Mouse (Mus musculus) embryonic facial prominence, embryonic 10.5 days (tissue): ENCODE measurements around the gene Pdcd10. TPM values are rescaled to one million over a fixed set of nuclear protein-coding genes. Genes with fewer than 3 reads are reported as not detected.

Experiments used
- DNase-seq: peaks from one replicate; pipeline ENCODE4 v3.0.0-alpha.2; 2017; ENCODE audit warnings: low spot score
- H3K27ac ChIP-seq: fragments of 300-500 bp; sonication (generic); replicated peaks from 2 replicates; pipeline ENCODE4 v1.5.1; 2016; ENCODE audit warnings: mild to moderate bottlenecking
- H3K27me3 ChIP-seq: fragments of 300-500 bp; sonication (generic); replicated peaks from 2 replicates; pipeline ENCODE4 v1.6.1; 2016; ENCODE audit warnings: low read depth, mild to moderate bottlenecking; ENCODE audit not compliant: poor library complexity, severe bottlenecking
- H3K36me3 ChIP-seq: fragments of 300-500 bp; sonication (generic); replicated peaks from 2 replicates; pipeline ENCODE4 v1.6.1; 2016; ENCODE audit warnings: mild to moderate bottlenecking, moderate library complexity
- H3K4me1 ChIP-seq: fragments of 300-500 bp; sonication (generic); 2 replicates; pipeline ENCODE4 v1.6.1; 2016
- H3K4me3 ChIP-seq: fragments of 300-500 bp; sonication (generic); 2 replicates; pipeline ENCODE4 v1.5.1; 2016; ENCODE audit warnings: mild to moderate bottlenecking, moderate library complexity
- H3K9me3 ChIP-seq: fragments of 300-500 bp; sonication (generic); 2 replicates; pipeline ENCODE4 v1.6.1; 2016; ENCODE audit warnings: mild to moderate bottlenecking
- WGBS: fragments of 180-500 bp; shearing (Covaris S2); methylation state at CpG from one replicate; pipeline ENCODE4 v1.1.7; 2016; 5-methylcytosine and 5-hydroxymethylcytosine counted together
- polyA plus RNA-seq: library from polyadenylated mRNA; unstranded; fragments of >200 nt; fragmentation: Nextera tagmentation; extraction: Ambion mirVana; gene quantifications from 2 replicates; pipeline ENCODE4 v1.2.1, GENCODE M21; 2016

Pdcd10 gene
- polyA plus RNA-seq, 1 experiment from 2014 or later: 82.3 TPM

- DNase-seq: no peak
- no peak overlapping the region for H3K27ac ChIP-seq
- H3K27me3 ChIP-seq: no peaks in the 10 kb centered on the region
- H3K4me3 ChIP-seq: no peak overlapping the region
- no peaks in the 10 kb centered on the region for H3K4me1 ChIP-seq
- H3K9me3 ChIP-seq: no peaks in the 10 kb centered on the region
- peaks cover 30% of the 10 kb centered on the region for H3K36me3 ChIP-seq
- WGBS: 82% methylated on average over 3 of the region's 3 CpGs
Observed at GRCm38 (mm10) chr3:75534045-75534834, 22.4 kb downstream of the Pdcd10 start.

DNA sequence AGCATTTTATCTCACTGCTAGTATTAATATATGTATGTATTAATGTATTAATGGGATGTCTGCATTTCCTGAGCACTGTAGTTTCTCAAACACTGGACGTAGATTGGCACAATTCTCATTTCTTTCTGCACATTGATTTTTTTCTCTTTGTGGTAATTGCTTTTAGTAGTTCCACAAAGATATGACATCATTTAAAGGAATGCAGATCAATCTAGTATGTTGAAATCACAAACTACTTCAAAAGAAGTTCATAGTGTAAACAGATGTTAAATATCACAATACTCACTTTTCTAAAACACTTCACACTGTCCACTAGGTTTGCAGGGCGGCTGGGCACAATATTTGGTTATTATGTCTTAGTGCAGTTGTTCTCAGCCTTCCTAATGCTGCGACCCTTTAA, 25.6 kb downstream of the Pdcd10 start:
- no peak overlapping the region for H3K27ac ChIP-seq
- no peak overlapping the region for H3K4me3 ChIP-seq
- no peak for DNase-seq

GRCm38 (mm10) chr3:75522527-75522926, 34.1 kb downstream of the Pdcd10 start:
- Histone ChIP-seq H3K27me3 (no peaks in the 10 kb centered on the region), H3K4me3 (no peak overlapping the region), H3K9me3 (no peaks in the 10 kb centered on the region), H3K4me1 (no peaks in the 10 kb centered on the region), H3K27ac (no peak overlapping the region), H3K36me3 (peaks cover 66% of the 10 kb centered on the region)
- 89% methylated on average over 1 of the region's 1 CpGs for WGBS
- DNase-seq: no peak

More for the DNA sequence above, 25.6 kb downstream of the Pdcd10 start:
- Histone ChIP-seq H3K36me3 (peaks cover 33% of the 10 kb centered on the region), H3K27me3 (no peaks in the 10 kb centered on the region), H3K9me3 (no peaks in the 10 kb centered on the region), H3K4me1 (no peaks in the 10 kb centered on the region)
- WGBS: 88% methylated on average over 3 of the region's 3 CpGs

GRCm38 (mm10) chr3:75521314-75521713, 35.3 kb downstream of the Pdcd10 start:
- Histone ChIP-seq H3K9me3 (no peaks in the 10 kb centered on the region), H3K27me3 (no peaks in the 10 kb centered on the region), H3K4me1 (no peaks in the 10 kb centered on the region), H3K27ac (no peak overlapping the region), H3K4me3 (no peak overlapping the region), H3K36me3 (peaks cover 53% of the 10 kb centered on the region)
- WGBS: 86% methylated on average over 2 of the region's 2 CpGs
- DNase-seq: no peak

- WGBS: 53% methylated on average over 7 of the region's 7 CpGs
- H3K4me3 ChIP-seq: no peak overlapping the region
- H3K36me3 ChIP-seq: peaks cover 39% of the 10 kb centered on the region
- peak; percentile 47 for DNase-seq
- H3K4me1 ChIP-seq: no peaks in the 10 kb centered on the region
- H3K9me3 ChIP-seq: no peaks in the 10 kb centered on the region
- H3K27ac ChIP-seq: no peak overlapping the region
- H3K27me3 ChIP-seq: no peaks in the 10 kb centered on the region
Observed at GRCm38 (mm10) chr3:75517631-75518250, 38.9 kb downstream of the Pdcd10 start.

- H3K27me3 ChIP-seq: no peaks in the 10 kb centered on the region
- H3K36me3 ChIP-seq: no peaks in the 10 kb centered on the region
- no peak for DNase-seq
- WGBS: 83% methylated on average over 7 of the region's 7 CpGs
- H3K4me1 ChIP-seq: no peaks in the 10 kb centered on the region
- H3K9me3 ChIP-seq: no peaks in the 10 kb centered on the region
- H3K27ac ChIP-seq: no peak overlapping the region
- H3K4me3 ChIP-seq: no peak overlapping the region
Observed at GRCm38 (mm10) chr3:75498961-75499960, 57.4 kb downstream of the Pdcd10 start.

GRCm38 (mm10) chr3:75492913-75493312, 63.7 kb downstream of the Pdcd10 start:
- H3K4me1 ChIP-seq: no peaks in the 10 kb centered on the region
- H3K36me3 ChIP-seq: no peaks in the 10 kb centered on the region
- DNase-seq: no peak
- H3K4me3 ChIP-seq: no peak overlapping the region
- WGBS: 56% methylated on average over 3 of the region's 3 CpGs
- H3K9me3 ChIP-seq: no peaks in the 10 kb centered on the region
- H3K27ac ChIP-seq: no peak overlapping the region
- no peaks in the 10 kb centered on the region for H3K27me3 ChIP-seq

- H3K27me3 ChIP-seq: no peaks in the 10 kb centered on the region
- no peaks in the 10 kb centered on the region for H3K36me3 ChIP-seq
- no peaks in the 10 kb centered on the region for H3K9me3 ChIP-seq
- H3K4me1 ChIP-seq: no peaks in the 10 kb centered on the region
- WGBS: 58% methylated on average over 2 of the region's 2 CpGs
- H3K4me3 ChIP-seq: no peak within 1 kb of the TSS
- no peak for DNase-seq
- H3K27ac ChIP-seq: no peak within 1 kb of the TSS
Observed at GRCm38 (mm10) chr3:75482056-75482455, 74.6 kb downstream of the Pdcd10 start, which contains the start of gene Wdr49. Wdr49 (minus strand) TSS chr3:75482156.

DNA sequence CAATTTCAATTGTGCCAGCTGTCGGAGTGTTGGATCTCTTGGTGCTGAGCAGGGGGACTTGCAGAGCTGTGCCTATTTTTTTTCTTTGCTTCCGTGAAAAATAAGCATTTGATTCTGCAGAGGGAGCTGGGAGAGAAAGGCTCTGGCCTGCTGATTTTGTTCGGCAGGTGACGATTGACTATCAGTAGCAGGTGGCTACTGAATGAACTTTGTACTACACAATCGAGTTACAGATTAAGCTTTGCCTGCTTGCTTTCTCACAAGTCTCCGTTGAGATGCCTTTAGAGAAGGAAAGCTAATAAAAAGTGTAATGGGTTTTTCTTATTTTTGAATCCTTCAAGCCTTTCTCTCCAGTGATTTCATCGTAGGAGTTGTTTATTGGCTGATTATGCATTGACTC, 81.5 kb downstream of the Pdcd10 start:
- H3K27ac ChIP-seq: no peak overlapping the region
- 84% methylated on average over 7 of the region's 7 CpGs for WGBS
- no peaks in the 10 kb centered on the region for H3K9me3 ChIP-seq
- H3K4me1 ChIP-seq: no peaks in the 10 kb centered on the region
- no peak overlapping the region for H3K4me3 ChIP-seq
- no peaks in the 10 kb centered on the region for H3K27me3 ChIP-seq
- no peaks in the 10 kb centered on the region for H3K36me3 ChIP-seq
- no peak for DNase-seq

GRCm38 (mm10) chr3:75474657-75475056, 82.0 kb downstream of the Pdcd10 start:
- H3K4me3 ChIP-seq: no peak overlapping the region
- H3K9me3 ChIP-seq: no peaks in the 10 kb centered on the region
- DNase-seq: no peak
- H3K36me3 ChIP-seq: no peaks in the 10 kb centered on the region
- H3K27ac ChIP-seq: no peak overlapping the region
- WGBS: 88% methylated on average over 7 of the region's 7 CpGs
- no peaks in the 10 kb centered on the region for H3K27me3 ChIP-seq
- H3K4me1 ChIP-seq: no peaks in the 10 kb centered on the region

DNA sequence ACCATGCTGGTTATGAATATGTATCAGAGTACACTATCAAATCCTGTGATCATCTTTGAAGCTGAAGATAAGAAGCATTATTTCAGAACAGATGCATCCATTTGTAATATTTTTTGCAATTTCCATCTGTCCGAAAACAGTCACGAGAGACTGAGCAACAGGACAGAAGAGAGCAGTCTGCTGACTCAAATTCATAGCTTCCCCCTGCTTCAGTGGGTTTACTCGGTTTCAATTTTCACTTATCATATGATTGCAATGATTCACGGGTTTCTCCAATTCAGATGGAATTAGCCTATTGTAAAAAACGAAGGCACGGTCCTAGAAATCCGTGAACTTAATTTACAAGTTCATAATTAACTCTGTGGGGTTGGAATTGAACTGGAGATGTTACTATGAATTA, 88.5 kb downstream of the Pdcd10 start:
- DNase-seq: no peak
- Histone ChIP-seq H3K27ac (no peak overlapping the region), H3K9me3 (no peaks in the 10 kb centered on the region), H3K4me1 (no peaks in the 10 kb centered on the region), H3K4me3 (no peak overlapping the region), H3K27me3 (no peaks in the 10 kb centered on the region), H3K36me3 (no peaks in the 10 kb centered on the region)
- 85% methylated on average over 7 of the region's 7 CpGs for WGBS
